Mouse (Mus musculus) CH12.LX (cell line): ENCODE results near the gene Sept10. TPM values are rescaled to one million over a fixed set of nuclear protein-coding genes. Genes with fewer than 3 reads are reported as not detected.

Experiments
- DNase-seq: peaks from one replicate; pipeline ENCODE4 v3.0.0-alpha.2; 2013; ENCODE audit errors: extremely low read depth
- H3K27ac ChIP-seq: 2 replicates; pipeline ENCODE4 v1.5.1; 2012; ENCODE audit warnings: low read depth, mild to moderate bottlenecking, control low read depth, moderate library complexity; ENCODE audit not compliant: insufficient read depth
- H3K27me3 ChIP-seq: replicated peaks from 2 replicates; pipeline ENCODE3; 2012; ENCODE audit warnings: inconsistent platforms
- H3K36me3 ChIP-seq, 2 experiments: replicated peaks in 1 of 2; 2 replicates each; pipeline versions ENCODE3 to v1.6.1; 2012; ENCODE audit warnings: inconsistent platforms in 1 of 2, low read length in 1 of 2, mild to moderate bottlenecking in 1 of 2, mixed read lengths in 1 of 2, moderate library complexity in 1 of 2; ENCODE audit not compliant: control insufficient read depth in 1 of 2, insufficient read depth in 1 of 2
- H3K4me1 ChIP-seq, 2 experiments: 2 replicates each; pipeline ENCODE4 v1.6.1; 2012; ENCODE audit warnings: inconsistent platforms in 1 of 2, moderate library complexity in 1 of 2; ENCODE audit not compliant: insufficient read depth in 2 of 2, control insufficient read depth in 1 of 2
- H3K4me2 ChIP-seq: 2 replicates; pipeline ENCODE4 v1.6.1; 2012; ENCODE audit warnings: low read depth, mild to moderate bottlenecking, control low read depth; ENCODE audit not compliant: poor library complexity, insufficient read depth, severe bottlenecking
- H3K4me3 ChIP-seq, 3 experiments: fragments of 150-350 bp in 1 of 3; sonication (generic) in 1 of 3; replicated peaks in 1 of 3; 2 replicates each; pipeline versions ENCODE3 to v1.5.1; 2011 to 2012; ENCODE audit warnings: low read depth in 2 of 3, low read length in 2 of 3, mild to moderate bottlenecking in 2 of 3, moderate library complexity in 2 of 3, control low read depth in 1 of 3, improper control_type of control experiment in 1 of 3, inconsistent platforms in 1 of 3, mixed read lengths in 1 of 3; ENCODE audit not compliant: poor library complexity in 1 of 3
- H3K79me2 ChIP-seq: replicated peaks from 2 replicates; pipeline ENCODE4 v1.6.1; 2012; ENCODE audit warnings: mild to moderate bottlenecking, moderate library complexity; ENCODE audit not compliant: control insufficient read depth, poor library complexity, insufficient read depth, severe bottlenecking; ENCODE audit errors: extremely low read depth
- H3K9ac ChIP-seq: 2 replicates; pipeline ENCODE4 v1.6.1; 2012; ENCODE audit warnings: low read depth, mild to moderate bottlenecking, control low read depth, moderate library complexity; ENCODE audit not compliant: insufficient read depth
- H3K9me3 ChIP-seq: replicated peaks from 2 replicates; pipeline ENCODE3; 2012; ENCODE audit warnings: low read length, inconsistent platforms, mixed read lengths
- CHD2 ChIP-seq: IDR thresholded peaks from 2 replicates; pipeline ENCODE4 v1.6.1; 2011; ENCODE audit warnings: low read length, improper control_type of control experiment
- CTCF ChIP-seq, 2 experiments: IDR thresholded peaks in 1 of 2; conservative IDR thresholded peaks in 1 of 2; 2 replicates each; pipeline ENCODE4 v1.5.1; 2011 to 2012; ENCODE audit warnings: low read depth in 2 of 2, low read length in 2 of 2, improper control_type of control experiment in 1 of 2, inconsistent platforms in 1 of 2, mild to moderate bottlenecking in 1 of 2, moderate library complexity in 1 of 2
- EP300 ChIP-seq: IDR thresholded peaks from 2 replicates; pipeline ENCODE4 v1.6.1; 2011; ENCODE audit warnings: low read length, improper control_type of control experiment
- GABPA ChIP-seq: IDR thresholded peaks from 2 replicates; pipeline ENCODE4 v1.6.1; 2012; ENCODE audit warnings: low read depth, low read length, improper control_type of control experiment, inconsistent platforms; ENCODE audit not compliant: insufficient replicate concordance
- HCFC1 ChIP-seq: IDR thresholded peaks from 2 replicates; pipeline ENCODE4 v1.6.1; 2012; ENCODE audit warnings: low read depth, mild to moderate bottlenecking, inconsistent platforms, low read length, improper control_type of control experiment
- KAT2A ChIP-seq: IDR thresholded peaks from 2 replicates; pipeline ENCODE4 v1.6.1; 2012; ENCODE audit warnings: low read length, improper control_type of control experiment, inconsistent platforms; ENCODE audit not compliant: insufficient replicate concordance
- MAFK ChIP-seq: IDR thresholded peaks from 2 replicates; pipeline ENCODE4 v1.6.1; 2011; ENCODE audit warnings: low read length, improper control_type of control experiment; ENCODE audit not compliant: insufficient replicate concordance
- MAX ChIP-seq: IDR thresholded peaks from 2 replicates; pipeline ENCODE4 v1.6.1; 2011; ENCODE audit warnings: low read length, improper control_type of control experiment
- MEF2A ChIP-seq: IDR thresholded peaks from 2 replicates; pipeline ENCODE4 v1.6.1; 2014; ENCODE audit warnings: low read depth, mild to moderate bottlenecking, inconsistent platforms, low read length, improper control_type of control experiment, borderline replicate concordance
- PAX5 ChIP-seq: IDR thresholded peaks from 2 replicates; pipeline ENCODE4 v1.6.1; 2012; ENCODE audit warnings: low read length, inconsistent platforms, mixed read lengths
- POLR2A ChIP-seq: IDR thresholded peaks from 2 replicates; pipeline ENCODE4 v1.6.1; 2011; ENCODE audit warnings: low read depth, mild to moderate bottlenecking, improper control_type of control experiment, low read length
- RAD21 ChIP-seq: IDR thresholded peaks from 2 replicates; pipeline ENCODE4 v1.6.1; 2011; ENCODE audit warnings: low read depth, mild to moderate bottlenecking, low read length, improper control_type of control experiment, moderate library complexity
- SIN3A ChIP-seq: IDR thresholded peaks from 2 replicates; pipeline ENCODE4 v1.6.1; 2012; ENCODE audit warnings: low read length, improper control_type of control experiment, inconsistent platforms
- SMC3 ChIP-seq: IDR thresholded peaks from 2 replicates; pipeline ENCODE4 v1.6.1; 2011; ENCODE audit warnings: low read depth, low read length, improper control_type of control experiment
- UBTF ChIP-seq: IDR thresholded peaks from 2 replicates; pipeline ENCODE4 v1.6.1; 2012; ENCODE audit warnings: low read depth, mild to moderate bottlenecking, inconsistent platforms, low read length, improper control_type of control experiment, moderate library complexity
- ZC3H11A ChIP-seq: IDR thresholded peaks from 2 replicates; pipeline ENCODE4 v1.6.1; 2012; ENCODE audit warnings: low read depth, mild to moderate bottlenecking, inconsistent platforms, low read length, improper control_type of control experiment
- dilution Hi-C: fragments of 300-500 bp; cut with MboI; formaldehyde crosslinking; loops from 2 replicates; pipeline ENCODE4 v1.14.3; 2020; ENCODE audit warnings: low sequenced_read_pairs; ENCODE audit not compliant: extremely low pct_unique_long_range_greater_than_20kb, extremely low pct_ligation_motif_present
- in situ Hi-C: fragments of 300-500 bp; cut with MboI; formaldehyde crosslinking; loops from 3 replicates; pipeline ENCODE4 v1.14.3; 2019; ENCODE audit warnings: low sequenced_read_pairs, low pct_ligation_motif_present, low pct_unique_long_range_greater_than_20kb, mixed read lengths
- polyA plus RNA-seq: library from polyadenylated mRNA; unstranded; fragments of >175 nt; gene quantifications from 2 replicates; pipeline ENCODE4 v1.2.1, GENCODE M21; 2012; ENCODE audit warnings: low read depth; ENCODE audit not compliant: insufficient read length
- total RNA-seq, 2 experiments: library from RNA; depleted of rRNA; stranded (reverse); fragments of 300-350 nt in 1 of 2; fragments of >200 nt in 1 of 2; gene quantifications; 2 replicates each; pipeline ENCODE4 v1.2.3; 2012 to 2014

Sept10 gene
- total and polyA plus RNA-seq, 3 experiments = 6.9 to 13.1 (median 10.3) TPM

GRCm38 (mm10) chr10:59166104-59166944, 55.3 kb downstream of the Sept10 start:
- no peaks in the 10 kb centered on the region for H3K27me3 ChIP-seq
- no peaks in the 10 kb centered on the region; a peak in 1 of 4 replicates for H3K4me1 ChIP-seq
- H3K9ac ChIP-seq = no peak overlapping the region
- H3K4me3 ChIP-seq = no peak overlapping the region
- H3K9me3 ChIP-seq = no peaks in the 10 kb centered on the region
- no peak overlapping the region for H3K27ac ChIP-seq
- H3K36me3 ChIP-seq = peaks cover 3 to 17% of the 10 kb centered on the region in 2 experiments
- dilution Hi-C loops (no loop called here), in situ Hi-C loops (loop anchor here (5.0 kb wide), 1 partner anchor 121 kb away; no protein-coding TSS in a partner anchor)
- DNase-seq = peak; percentile 58
- no peaks in the 10 kb centered on the region for H3K79me2 ChIP-seq
- no peak overlapping the region for H3K4me2 ChIP-seq
- TF ChIP-seq ZC3H11A = peak; percentile 89
- no peak for TF ChIP-seq MAFK
- TF ChIP-seq SMC3 = peak; percentile 98
- peak; percentile 65 to 93; a peak in 3 of 4 replicates for TF ChIP-seq CTCF (conservative IDR thresholded peaks at IDR 0.05 in 1 of 2, IDR thresholded peaks at IDR 0.05 in 1 of 2; ENCODE audit: low read depth in 2 of 2, low read length in 2 of 2)
- peak; percentile 92 for TF ChIP-seq RAD21
- TF ChIP-seq EP300 = no peak
- no peak for TF ChIP-seq KAT2A
- TF ChIP-seq MAX = no peak
- no peak for TF ChIP-seq SIN3A
- TF ChIP-seq POLR2A = no peak

- no peak for TF ChIP-seq UBTF
- no peak for TF ChIP-seq RAD21
- TF ChIP-seq CHD2 = no peak
- TF ChIP-seq PAX5 = no peak
- TF ChIP-seq SIN3A = no peak
- TF ChIP-seq MEF2A = no peak
- TF ChIP-seq GABPA = no peak
- no peak for TF ChIP-seq HCFC1
- TF ChIP-seq, all 38 proteins: peak for 0
- Histone ChIP-seq H3K9ac (no peak overlapping the region), H3K27me3 (no peaks in the 10 kb centered on the region), H3K79me2 (no peaks in the 10 kb centered on the region), H3K36me3 (peaks cover 3 to 12% of the 10 kb centered on the region in 2 experiments), H3K9me3 (no peaks in the 10 kb centered on the region), H3K4me1 (peaks cover 0 to 6% of the 10 kb centered on the region in 2 experiments; a peak in 2 of 4 replicates), H3K27ac (no peak overlapping the region), H3K4me2 (no peak overlapping the region), H3K4me3 (no peak overlapping the region)
- no peak for DNase-seq
- dilution Hi-C loops (no loop called here), in situ Hi-C loops (no loop called here)
Measured at GRCm38 (mm10) chr10:59162185-59162897, 59.3 kb downstream of the Sept10 start.
